Mouse (Mus musculus) ovary, postnatal 36 days (tissue): ENCODE measurements around the gene Gm10644.
A peak's percentile ranks its signal among the peaks of the same experiment; 100 is the strongest.

Source experiments
- DNase-seq: peaks from one replicate; pipeline ENCODE4 v3.0.0; 2022; ENCODE audit warnings: low spot score, mixed read lengths

Gm10644 gene

DNA sequence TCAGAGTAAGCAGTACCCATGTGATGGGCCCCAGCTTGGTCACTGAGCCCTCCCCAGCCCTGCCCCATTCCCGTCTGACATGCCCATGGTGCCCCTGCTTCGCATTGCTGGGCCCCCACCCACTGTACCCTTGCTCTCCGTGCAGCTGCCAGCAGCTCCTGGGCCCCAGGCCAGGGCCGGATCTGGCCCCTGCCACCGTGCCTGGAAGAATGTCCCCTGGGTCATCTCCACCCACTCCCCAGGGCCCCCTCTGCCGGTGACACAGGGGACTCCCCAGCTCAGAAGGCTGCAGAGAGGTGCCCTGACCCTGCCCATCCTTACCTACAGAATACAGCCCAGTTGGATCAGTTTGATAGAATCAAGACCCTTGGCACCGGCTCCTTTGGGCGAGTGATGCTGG, 25.8 kb upstream of the Gm10644 start:
- no peak for DNase-seq

DNA sequence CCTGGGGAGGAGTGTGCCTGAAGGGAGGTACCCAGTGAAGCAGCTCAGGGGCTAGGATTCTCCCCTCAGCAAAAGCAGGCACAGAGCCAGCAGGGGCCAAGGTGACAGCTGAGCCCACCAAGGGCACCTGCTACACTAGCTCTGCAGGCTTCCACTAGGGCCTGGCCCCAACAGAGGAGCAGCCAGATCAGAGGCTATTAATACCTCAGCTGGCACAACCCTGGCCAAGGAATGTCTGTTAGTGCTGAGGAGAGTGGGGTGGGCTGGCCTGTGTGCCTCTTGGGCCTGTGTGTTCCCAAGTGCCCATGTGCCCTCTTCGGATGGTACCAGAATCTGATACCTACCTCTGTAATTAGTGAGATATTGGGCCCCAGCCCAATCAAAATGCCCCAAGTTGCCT, 25.2 kb upstream of the Gm10644 start:
- no peak for DNase-seq

DNA sequence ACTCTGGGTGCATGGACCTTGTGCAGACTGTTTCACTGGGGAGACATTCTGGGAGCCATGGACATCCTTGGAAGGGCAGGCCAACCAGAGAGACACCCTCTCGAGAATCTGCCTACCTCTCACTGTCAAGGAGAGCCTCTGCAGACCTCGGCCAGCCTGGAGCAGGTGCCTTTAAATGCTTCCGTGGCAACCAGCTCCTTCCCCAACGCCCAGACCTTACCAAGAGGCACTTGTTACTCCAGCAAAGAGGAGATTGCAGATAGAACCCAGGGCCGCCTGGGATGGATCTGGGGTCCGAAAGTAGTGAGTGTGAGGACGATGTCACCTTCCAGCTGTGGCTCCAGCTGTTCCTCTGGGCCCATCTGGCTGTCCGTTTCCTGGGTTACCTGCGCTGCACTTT, 23.2 kb upstream of the Gm10644 start:
- no peak for DNase-seq

DNA sequence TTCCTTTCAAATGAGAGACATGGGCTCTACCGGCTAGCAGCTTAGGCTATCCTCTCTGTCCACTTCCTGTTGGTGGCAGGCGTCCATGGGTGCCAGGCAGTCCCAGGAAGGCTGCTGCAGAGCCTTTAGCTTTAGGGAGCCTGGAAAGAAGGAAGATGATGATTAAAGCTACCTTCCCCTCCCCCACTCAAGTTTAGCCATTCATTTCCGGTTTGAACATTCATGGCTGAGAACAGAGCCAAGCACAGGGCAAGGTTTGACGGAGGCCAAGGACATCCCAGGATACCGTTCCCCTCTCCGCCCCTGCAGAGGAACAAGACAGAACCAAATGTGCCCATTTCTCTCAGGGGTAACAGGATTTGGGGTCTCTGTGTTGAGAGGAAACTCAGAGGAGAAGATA, 22.6 kb upstream of the Gm10644 start:
- DNase-seq: no peak

DNA sequence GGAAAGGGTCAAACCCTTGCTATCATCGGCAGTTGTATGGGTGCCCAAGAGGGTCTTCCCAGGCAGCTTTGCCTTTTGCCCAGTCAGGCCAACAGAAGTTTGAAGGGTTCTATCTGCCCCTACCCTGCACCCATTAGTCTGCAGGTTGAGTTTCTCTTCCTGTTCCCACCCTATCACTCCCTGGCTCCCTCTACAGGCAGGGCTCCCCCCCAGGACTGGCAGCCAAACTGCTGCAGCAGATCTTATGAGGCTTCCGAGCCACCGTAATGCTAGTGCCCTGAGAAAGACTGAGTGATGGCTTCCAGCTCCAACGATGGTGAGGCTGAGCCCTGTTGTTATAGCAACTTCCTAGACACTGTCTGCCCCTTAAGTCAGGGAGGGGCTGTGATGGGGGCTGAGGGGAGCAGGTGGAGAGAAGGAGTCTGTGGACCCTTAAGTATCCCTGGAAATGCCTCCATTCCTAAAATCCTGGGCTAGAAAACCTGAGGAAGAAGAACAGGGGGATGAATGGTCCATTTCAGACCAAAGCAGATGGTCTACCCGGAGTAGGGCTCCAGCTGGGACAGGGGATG, 21.9 kb upstream of the Gm10644 start:
- no peak for DNase-seq

DNA sequence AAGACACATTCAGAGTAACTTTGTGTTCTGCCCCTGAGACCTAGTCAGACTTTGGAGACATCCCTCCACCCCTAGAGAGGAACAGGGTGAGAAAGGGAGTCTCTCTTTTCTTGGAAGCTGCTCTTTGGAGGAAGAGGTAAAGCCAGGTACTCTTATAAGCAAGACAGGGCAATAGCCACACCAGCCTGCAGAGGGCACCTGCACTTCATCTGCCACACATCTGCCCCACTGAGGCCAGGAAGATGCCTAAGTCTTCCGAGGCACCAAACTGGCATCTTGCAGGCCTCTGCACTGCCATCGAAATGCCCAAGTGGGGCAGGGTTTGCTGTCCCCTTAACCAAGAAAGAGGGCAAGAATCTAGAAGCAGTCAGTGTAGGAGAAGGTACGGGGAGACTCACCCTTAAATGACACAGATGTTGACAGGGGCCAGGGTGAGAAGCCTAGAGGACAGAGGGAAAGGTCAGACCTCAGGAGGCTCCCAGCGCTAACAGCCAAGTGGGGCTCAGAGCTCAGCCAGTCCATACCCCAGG, 21.2 kb upstream of the Gm10644 start:
- DNase-seq: no peak

DNA sequence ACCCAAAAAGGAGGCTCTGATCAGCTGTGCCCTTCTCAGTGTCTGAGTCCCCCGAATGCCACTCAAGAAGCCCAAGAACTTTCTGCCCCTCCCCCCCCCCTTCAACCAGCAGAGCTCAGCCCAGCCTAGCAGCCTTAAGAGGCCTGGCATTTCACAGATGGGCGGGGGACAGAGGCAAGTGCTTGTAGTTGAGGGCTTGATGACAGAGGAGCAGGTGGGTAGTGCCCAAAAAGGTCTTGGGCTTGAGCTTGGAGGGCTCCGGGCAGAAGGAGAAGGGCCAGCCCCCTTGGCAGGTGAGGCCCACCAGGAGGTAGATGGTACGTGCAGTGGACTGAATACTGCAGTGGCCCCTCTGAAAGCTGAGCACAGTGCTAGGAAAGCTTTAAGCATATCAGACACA, 19.5 kb upstream of the Gm10644 start:
- DNase-seq: no peak

DNA sequence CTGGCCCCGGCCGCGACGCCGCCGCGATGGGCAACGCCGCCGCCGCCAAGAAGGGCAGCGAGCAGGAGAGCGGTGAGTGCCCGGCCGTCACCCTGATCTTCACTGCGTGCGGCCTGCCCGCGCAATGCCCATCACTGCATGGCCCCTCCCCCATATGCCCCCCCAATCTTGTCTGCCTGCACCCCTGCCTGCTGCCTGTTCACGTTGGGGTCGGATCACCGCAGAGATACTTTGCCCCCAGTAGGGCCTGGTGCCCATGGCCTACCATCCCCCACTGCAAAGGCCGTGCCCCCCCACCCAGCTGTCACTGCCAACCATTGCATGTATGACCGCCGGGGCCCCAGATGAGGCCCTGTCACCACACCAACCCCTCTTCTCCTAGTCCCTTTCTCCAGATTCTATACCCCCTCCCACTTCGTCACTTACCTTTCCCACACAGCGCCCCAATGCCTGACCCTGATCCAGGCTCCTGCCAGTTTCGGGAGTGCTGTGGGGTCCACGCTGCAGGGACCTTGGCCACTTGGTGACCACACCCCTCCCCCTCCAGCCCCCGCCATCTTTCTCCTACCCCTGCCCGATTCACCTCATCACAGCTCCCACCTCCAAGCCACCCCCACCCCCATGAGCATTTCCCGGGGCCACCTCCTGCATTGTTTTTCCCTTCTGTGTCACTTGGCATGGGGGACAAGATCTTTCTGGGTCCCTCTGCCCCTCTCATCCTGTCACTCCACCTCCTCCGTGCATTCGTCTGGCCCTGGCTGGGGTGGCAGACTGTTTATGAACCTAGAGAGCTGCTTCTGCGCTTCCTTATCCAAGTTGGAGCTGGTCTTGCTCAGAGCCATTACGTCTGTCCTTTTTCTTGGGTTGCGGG, 18.4 kb upstream of the Gm10644 start:
- DNase-seq: peak; percentile 25

DNA sequence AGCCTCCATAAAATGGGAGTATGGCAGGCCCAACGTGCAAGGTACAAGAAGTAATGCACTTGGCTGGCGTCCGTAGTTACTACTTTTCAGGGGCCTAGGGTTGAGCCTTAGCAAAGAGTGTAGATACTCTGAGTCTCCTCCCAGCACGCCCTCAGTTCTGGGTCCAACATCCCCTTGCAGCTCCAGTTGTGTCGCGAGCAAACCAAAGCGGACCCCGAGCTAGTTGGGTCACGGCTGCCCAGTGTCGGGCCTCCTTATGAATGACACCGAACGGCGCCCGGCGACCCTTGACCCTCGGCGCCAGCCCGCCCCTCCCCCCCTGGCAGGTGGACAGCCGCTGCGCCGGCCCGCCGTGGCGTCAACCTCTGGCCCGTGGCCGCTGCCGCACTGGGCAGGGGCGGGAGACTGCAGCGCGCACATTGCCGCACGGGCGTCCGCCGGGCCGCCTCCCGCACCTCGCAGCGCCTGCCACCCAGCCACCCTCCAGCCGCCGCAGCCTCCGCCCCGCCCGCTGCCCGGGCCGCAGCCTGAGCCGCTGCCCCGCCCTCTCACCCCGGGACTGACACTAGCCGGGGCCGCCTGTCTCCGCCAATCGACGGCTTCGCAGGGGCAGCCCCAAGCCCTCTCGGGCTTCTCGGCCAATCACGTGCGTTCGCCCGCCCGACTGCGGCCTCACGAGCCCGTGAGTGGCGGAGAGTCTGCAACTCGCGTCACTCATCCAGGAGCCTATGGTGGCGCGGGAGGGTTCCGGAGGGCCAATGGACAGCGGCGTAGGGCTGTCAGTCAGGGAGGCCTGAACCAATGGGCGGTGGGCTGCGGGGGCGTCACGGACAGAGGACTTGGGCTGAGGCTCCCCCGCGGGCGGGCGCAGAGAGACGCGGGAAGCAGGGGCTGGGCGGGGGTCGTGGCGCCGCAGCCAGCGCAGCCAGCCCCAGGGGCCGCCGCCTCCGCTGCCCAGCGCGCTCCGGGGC, 17.4 kb upstream of the Gm10644 start, which contains the start of gene Prkaca:
TSS of gene Prkaca (plus strand) at position 844 of the 971 bp plus-strand sequence.
- peak; percentile 98 for DNase-seq

DNA sequence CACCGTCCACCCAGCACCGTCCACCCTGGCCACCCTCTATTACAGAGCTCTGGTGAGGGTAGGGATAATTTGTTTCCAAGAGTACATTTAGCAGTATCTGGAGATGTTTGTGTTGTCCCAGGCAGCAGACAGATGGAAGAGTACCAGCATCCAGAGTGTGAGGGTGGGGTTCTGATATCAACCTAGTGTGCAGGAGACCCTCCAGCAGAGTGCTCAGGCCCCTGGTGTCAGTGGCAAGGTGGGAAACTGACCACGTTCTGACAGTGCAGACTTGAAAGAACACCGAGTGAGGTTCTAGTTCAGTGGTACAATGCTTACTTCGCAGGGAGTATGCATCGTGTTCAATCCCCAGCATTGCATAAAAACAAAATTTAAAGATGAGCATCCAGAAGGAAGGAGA, 16.7 kb upstream of the Gm10644 start:
- no peak for DNase-seq

DNA sequence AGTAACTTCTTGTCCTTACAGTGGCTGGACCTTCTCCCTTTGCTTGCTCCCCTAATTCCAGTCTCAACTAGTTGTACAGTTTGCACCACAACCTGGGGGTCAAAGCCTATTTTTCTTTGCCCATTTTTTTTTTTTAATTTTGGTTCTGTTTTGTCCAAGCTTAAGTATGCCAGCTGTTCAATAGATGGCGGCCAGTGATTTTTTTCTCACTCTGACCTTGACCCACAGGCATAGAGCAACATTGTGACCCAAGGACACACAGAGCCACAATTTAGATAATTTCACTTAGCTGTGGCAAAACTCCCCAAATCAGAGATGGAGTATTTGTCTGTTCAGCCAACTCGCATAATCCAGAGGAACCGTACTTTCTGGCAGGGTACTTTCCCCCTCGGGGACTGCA, 16.1 kb upstream of the Gm10644 start:
- no peak for DNase-seq

DNA sequence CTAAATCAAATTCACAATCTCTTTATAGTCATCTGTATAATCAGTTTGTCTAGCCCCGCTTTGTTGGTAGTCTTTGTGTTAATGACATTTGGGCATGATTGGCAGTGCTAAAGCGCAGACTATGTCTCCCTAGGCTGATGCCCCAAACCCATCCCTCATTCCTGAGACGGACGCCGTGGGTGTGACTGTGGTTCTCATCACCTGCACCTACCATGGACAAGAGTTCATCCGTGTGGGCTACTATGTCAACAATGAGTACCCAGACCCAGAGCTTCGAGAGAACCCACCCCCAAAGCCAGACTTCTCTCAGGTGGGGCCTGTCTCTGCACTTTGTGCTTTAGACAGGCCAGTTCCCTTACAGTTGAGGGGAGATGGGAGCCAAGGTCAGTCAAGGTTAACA, 12.7 kb upstream of the Gm10644 start:
- DNase-seq: no peak

DNA sequence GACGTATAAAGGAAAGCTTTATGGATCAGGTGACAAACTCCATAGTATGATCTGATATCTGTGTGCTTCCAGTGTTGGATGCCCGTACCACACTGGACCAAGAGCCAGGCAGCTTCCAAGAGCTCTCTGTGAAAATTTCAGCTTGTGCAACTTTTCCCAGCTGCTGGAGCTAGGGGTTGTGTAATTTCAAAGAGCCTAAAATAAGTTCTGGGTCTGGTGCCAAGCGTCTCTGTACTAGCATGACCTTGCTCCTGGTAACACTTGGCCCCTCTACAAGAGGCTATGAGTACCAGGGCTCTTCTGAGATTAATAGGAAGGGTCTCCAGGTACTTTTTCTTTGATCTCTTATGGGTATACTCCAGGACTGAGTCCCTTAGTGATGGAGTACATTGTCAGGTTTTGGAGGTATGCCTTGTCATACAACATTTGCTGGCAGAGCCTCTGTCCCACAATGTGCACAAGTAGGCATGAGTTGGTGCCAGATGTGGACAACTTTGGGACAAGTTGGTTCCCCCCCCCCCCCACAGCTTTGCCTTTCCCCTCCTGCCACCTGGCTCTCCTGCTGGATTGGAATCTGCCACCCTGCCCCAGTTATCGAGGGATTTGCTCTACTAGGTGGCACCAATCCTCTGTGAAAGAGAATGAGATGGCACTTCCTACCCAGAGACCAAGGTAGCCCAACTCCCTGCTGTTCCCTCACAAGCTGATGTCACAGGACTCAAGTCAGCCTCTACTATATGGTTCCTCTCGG, 9.2 kb upstream of the Gm10644 start:
- no peak for DNase-seq

DNA sequence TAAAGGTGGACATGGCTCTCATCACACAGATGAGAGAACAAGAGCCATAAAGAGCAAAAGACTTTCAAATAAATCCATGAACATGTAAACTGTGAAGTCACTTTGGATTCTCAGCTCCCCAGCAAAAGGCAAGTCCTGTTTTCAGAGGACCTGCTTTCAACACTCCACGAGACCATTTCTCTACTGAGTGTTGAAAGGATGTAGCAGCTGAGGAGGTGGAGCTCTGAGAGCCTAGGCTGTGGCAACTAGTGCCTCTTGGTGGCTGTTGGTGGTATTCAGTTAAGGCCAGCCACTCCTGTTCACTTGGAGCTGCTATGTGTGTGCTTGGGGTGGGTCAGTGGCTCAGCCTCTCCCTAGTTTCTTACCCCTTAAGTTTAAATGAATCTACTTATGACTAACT, 1.8 kb upstream of the Gm10644 start:
- no peak for DNase-seq

DNA sequence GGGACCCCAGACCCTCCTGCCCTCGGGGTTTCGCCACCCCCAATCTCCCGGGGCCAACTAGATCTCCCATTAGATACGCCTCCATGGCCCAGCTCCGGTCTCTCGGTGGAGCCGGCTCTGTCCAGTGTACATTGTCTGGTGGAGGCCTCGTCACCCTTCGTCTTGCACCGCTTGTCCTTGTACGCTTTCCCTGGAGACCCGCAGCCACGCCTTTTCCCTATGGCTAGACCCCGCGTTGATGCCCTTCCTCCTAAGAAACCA, 883 bp upstream of the Gm10644 start:
- no peak for DNase-seq

DNA sequence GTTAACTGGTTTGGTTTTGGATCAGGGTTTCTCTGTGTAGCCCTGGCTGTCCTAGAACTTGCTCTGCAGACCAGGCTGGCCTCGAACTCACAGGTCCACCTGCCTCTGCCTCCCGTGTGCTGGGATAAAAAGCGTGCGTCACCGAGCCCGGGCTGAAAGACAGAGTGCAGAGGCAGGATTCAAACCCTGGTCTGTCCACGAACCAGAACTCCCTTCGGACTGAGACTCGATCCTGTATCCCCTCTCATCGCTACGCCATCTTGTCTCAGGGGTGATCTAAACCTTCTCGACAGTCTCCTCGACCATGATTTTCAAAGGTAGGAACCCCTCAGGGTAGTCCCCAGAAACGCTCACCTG, 278 bp downstream of the Gm10644 start:
- no peak for DNase-seq

DNA sequence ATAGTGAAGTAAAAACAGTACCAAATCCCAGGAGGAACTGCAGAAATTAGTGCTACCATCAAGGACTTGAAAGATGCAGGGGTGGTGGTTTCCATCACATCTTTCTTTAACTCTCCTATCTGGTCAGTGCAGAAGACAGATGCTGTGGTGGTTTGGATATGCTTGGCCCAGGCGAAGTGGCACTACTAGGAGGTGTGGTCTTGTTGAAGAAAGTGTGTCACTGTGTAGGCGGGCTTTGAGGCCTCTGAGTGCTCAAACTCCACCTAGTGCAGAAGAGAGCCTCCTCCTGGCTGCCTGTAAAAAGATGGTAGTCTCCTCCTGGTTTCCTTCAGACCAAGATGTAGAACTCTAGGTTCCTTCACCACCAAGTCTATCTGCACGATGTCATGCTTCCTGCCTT, 9.5 kb downstream of the Gm10644 start:
- no peak for DNase-seq

DNA sequence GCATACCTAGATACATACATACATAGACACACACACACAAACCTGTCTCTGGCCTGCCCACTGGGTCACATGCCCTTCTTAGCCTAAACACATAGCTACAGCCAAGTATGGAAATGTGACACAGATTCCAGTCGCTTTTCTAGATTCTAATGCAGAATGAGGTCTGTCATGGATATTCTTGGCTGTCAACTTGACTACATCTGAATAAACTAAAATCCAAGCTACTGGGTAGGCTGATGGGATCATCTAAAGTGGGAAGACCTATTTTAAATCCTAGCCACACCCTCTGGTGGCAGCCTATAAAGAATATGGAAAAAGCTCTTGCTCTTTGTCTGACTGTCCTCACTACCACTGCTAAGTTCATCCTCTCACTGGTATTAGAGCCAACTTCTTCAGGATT, 12.6 kb downstream of the Gm10644 start:
- DNase-seq: no peak

DNA sequence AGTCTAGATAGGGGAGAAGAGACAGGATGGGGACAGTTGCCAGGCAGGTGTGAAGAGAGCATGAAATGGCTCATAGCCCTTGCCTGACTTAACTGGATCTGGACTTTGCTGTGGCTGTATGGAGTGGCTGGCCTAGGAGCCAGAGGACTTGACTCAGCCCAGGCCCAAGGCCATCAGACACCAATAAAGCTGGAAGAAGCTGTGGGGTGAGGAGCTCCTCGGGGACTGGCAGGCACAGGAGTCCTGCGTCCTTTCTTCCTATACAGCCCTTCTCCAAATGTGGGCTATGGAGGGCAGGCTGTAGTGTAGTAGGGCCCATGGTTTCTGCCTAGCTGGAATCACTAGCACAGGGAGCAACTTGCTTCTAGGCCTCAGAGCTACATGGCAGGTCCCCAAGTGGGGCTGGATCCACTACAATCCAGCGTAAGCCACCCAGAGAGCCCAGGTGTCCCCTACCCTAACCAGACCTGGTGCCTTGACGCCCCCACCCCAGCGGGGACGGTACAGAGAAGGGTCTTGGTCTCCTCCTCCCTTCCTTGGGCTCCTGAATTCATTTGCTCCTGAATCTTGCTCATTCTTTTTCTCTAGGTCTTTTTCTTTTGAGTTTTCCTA, 13.8 kb downstream of the Gm10644 start:
- DNase-seq: no peak

DNA sequence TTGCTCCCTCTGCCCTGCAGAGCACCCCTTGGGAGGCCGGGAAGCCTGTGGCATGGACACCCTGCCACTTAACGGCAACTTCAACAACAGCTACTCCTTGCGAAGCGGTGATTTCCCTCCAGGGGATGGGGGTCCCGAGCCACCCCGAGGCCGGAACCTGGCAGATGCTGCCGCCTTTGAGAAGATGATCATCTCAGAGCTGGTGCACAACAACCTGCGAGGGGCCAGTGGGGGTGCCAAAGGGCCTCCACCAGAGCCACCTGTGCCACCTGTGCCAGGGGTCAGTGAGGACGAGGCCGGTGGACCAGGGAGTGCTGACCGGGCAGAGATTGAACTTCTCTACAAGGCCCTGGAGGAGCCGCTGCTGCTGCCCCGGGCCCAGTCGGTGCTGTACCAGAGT, 16.7 kb downstream of the Gm10644 start:
- DNase-seq: peak; percentile 5

DNA sequence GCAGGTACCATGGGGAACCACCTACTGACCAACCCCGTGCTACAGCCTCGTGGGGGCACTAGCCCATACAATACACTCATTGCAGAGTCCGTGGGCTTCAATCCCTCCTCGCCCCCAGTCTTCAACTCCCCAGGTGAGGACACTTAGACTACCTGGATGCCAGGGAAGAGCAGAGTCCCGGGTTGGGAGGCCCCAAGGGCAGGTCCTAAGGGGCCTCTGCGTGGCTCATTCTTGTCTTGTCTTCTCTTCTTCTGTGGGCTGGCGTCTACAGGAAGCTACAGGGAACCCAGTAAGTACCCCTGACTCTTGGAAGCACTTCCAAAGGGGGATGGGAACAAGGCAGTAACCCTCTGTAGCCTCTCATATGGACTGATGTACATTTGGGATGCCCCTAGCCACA, 17.4 kb downstream of the Gm10644 start:
- DNase-seq: no peak

DNA sequence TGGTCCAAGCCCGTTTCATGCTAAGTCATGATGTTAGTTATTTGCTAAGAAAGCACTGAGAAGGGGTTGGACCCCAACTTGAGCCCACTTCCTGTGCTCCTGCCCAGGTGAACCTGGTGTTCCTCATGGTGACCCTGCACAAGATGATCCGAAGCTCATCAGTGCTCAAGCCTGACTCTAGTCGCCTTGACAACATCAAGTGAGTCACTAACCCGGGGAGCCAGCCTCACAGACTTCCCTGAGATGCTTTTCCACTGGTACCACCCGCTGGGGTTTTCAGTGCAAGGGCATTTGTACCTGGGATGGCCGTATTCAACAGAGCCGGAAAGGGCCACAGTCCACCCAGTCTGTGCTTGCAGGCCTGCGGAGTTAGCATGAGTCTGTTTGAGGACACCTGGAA, 19.6 kb downstream of the Gm10644 start:
- no peak for DNase-seq
